Mouse (Mus musculus): ENCODE measurements around the gene Tnfrsf26.

Gene Tnfrsf26

GRCm38 (mm10) chr7:143599428-143600230 lies 28.9 kb downstream of the Tnfrsf26 start, which contains the start of gene Cars:
TSS of gene Cars (minus strand) at chr7:143600090.
- peak; percentile 91 for DNase-seq (ENCODE audit: low read depth, low spot score)

- DNase-seq (ENCODE audit: low read depth, low spot score): no peak
Measured at GRCm38 (mm10) chr7:143594865-143595264, 33.7 kb downstream of the Tnfrsf26 start.

GRCm38 (mm10) chr7:143592255-143592654 lies 36.3 kb downstream of the Tnfrsf26 start:
- no peak for DNase-seq (ENCODE audit: low read depth, low spot score)

- no peak for DNase-seq (ENCODE audit: low read depth, low spot score)
Measured at GRCm38 (mm10) chr7:143588006-143588405, 40.5 kb downstream of the Tnfrsf26 start.

- no peak for DNase-seq (ENCODE audit: low read depth, low spot score)
Measured at GRCm38 (mm10) chr7:143587586-143587985, 40.9 kb downstream of the Tnfrsf26 start.

- DNase-seq (ENCODE audit: low read depth, low spot score): no peak
Measured at GRCm38 (mm10) chr7:143583956-143584355, 44.6 kb downstream of the Tnfrsf26 start.

- no peak for DNase-seq (ENCODE audit: low read depth, low spot score)
Measured at GRCm38 (mm10) chr7:143583025-143583424, 45.5 kb downstream of the Tnfrsf26 start.

GRCm38 (mm10) chr7:143575751-143576150 lies 52.8 kb downstream of the Tnfrsf26 start:
- DNase-seq (ENCODE audit: low read depth, low spot score): no peak

GRCm38 (mm10) chr7:143565648-143566039 lies 62.9 kb downstream of the Tnfrsf26 start:
- no peak for DNase-seq (ENCODE audit: low read depth, low spot score)

GRCm38 (mm10) chr7:143565015-143565647 lies 63.4 kb downstream of the Tnfrsf26 start:
- DNase-seq (ENCODE audit: low read depth, low spot score): no peak

GRCm38 (mm10) chr7:143563787-143564186 lies 64.7 kb downstream of the Tnfrsf26 start:
- DNase-seq (ENCODE audit: low read depth, low spot score): no peak

Data from retina, adult 2 months (tissue).